Mouse (Mus musculus) brain, embryonic 18.5 days (tissue): ENCODE measurements around the gene Pym1.
"Not testable (repeated sequence)": the region's sequence is repeated elsewhere in the genome, so short reads cannot be mapped to it uniquely, and the experiment has no call there.

Experiments used
- DNase-seq: peaks from one replicate; pipeline ENCODE4 v3.0.0-alpha.2; 2012; ENCODE audit warnings: low read depth, low spot score

Gene Pym1

DNA sequence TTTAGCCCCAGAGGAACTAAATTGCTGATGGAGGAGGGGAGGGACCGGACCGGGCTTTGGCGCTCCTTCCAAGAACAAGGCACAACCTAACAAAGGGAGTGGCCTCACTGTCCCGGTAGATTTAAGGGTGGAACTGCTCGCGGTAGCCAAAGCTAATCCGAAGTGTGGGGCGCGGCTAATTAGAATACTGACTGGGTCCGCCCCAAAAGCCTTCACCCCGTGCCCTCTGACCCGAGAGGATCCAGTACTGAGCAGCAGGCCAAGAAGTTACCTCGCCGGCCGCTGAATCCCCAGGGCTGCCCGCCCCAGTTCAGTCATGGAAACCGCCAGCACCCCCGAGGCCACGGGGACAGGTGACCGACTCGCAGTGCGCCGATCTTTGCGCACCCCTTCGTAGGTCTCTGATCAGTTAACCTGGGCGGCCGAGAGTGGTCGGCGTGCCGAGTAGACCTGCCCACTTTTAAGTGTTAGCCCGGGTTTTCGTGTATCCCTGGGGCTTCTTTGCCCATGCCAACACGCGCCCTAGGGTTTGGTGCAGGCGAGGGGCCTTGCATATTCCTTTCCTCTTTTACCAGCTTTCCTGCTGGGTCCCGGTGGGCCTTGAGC is at the start of gene Pym1:
TSS of gene Pym1 (plus strand) at position 244 of the 606 bp plus-strand sequence.
- DNase-seq = no peak

DNA sequence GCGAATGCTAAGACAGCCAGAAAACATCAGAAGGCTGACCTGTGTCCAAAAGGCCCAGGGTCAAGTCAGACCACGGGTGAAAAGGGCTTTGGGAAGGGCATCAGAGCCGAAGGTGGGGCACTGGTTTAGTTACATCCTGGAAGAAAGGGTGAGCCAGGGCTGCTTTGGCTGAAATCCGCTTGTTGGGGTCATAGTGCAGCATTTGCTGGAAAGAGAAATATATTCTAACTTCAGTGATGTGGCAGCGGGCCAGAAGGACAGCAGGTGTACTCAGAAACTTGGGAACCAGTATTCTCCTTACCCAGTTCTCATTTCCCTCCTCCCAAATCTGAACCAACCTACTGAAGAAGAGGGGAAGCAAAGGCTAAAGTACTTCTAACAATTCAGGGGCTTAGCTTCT is 48.7 kb upstream of the Pym1 start:
- no peak for DNase-seq

DNA sequence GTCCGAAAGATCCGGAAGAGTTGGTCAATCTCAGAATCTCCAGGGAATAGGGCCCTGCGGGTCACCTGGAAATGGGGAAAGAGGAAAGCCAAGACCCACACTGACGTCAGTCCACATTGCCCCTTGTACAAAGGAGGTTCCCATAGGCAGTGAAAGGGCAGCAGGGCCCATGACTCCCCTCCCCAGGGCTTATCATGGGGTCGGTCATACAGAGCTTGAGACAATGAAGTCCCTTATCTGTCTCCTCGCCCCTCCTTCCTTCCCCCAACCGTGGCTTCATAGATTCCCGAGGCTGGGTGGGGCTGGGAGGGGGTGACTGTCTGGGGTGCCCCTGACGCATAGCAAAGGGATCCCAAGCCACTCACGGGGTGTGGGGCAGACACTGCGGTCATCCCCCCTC is 48.1 kb upstream of the Pym1 start:
- DNase-seq = no peak

DNA sequence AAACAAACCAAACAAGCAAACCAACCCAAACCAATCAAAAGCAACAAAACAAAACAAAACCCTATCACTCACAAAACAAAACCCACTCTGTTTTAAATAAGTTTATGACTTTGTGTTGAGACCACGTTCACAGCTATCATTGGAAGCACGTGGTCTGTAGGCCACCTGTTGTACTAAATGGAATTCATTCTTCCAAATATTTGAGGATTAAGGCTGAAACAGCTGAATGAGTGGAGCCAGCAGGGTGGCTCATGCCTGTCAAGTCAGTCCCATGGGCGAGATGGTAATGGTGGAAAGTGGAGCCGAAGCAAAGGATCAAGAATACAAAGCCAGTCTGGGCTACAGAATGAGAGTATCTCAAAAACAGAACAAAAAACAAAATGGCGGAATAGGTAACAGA is 47.0 kb upstream of the Pym1 start:
- no peak for DNase-seq

DNA sequence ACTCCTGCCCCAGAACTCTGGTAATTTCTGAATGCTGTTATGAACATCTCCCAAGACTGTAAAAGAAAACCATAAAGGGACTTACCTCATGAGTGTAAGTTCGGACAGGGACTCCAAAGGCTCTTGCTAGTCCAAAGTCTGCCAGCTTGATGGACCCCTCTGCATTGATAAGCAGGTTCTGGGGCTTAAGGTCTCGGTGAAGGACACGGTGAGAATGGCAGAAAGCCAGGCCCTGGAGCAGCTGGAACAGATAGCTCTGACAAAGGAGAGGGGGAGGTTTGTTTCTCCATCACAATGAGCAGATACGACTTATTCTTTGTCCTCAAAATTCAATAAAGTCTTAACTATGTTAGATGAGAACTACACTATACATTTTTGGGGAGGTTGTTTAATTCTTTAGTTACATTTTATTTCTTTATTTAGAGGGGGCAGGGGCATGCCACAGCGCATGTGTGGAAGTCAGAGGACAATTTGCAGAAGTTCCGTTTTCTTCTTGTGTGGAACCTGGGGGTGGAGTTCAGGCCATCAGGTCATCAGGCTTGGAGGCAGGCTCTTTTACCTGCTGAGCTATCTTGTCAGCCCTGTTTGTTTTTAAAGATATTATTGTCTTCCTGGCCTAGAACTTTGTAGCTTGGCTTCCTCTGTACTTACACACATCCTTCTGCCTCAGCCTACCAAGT is 45.2 kb upstream of the Pym1 start:
- DNase-seq = no peak

DNA sequence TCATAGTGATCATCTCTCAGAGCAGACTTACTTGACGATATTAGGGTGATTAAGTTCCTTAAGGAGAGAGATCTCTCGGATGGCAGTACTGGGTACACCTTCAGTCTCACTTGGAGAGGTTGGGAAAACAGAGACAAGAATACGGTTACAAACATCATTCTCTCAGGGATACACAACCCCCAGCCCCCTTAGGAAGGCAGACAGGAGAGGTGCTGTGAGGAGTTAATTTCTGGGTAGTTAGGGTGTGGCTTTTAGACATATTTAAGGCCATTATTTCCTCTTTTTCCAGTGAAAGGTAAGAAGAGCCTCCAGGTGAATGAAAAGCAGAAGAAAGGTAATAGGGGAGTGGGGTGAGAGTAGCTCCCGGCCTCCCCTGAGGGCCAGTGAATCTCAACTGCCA is 43.8 kb upstream of the Pym1 start, which contains the start of gene Pmel:
TSS of gene Pmel (plus strand) at position 301 of the 400 bp plus-strand sequence.
- no peak for DNase-seq

DNA sequence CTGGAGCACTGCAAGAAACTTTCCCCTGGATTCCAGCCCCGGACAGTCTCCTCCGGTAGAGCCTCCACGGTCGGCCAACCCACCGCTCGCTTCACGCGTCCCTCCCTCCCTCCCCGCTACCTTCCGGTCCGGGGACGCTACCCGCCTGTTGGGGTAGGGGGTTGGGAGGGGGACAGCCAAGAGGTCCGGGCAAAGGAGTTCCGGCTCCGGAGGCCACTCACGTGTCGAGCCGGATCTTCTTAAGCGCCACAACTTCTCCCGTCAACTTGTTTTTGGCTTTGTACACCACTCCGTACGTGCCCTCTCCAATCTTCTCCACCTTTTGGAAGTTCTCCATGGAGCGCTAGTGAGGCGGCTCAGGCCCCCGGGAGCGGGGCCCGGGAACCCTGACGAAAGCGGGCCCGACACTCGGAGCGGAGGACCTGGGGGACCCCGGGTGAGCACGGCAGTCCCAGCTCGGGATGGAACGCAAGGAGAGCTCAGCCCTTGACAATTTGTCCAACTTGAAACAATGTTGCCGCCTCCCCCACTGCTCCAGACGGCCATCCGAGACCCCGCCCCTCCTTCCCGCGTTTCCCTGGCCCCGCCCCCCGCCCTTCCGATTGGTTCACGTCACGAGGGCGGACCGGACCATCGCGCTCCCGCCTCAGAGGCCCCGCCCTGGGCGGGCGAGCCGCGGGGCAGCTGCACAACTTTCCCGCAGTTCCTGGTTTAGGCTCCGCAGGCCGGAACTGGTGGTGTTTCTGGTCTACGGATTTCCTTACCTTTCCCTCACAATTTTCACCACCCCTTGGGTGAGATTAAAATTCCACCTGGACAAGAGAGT is 43.0 kb upstream of the Pym1 start, which contains the start of gene Cdk2:
TSS of gene Cdk2 (minus strand) at position 541 of the 826 bp plus-strand sequence.
- DNase-seq = peak; percentile 71

DNA sequence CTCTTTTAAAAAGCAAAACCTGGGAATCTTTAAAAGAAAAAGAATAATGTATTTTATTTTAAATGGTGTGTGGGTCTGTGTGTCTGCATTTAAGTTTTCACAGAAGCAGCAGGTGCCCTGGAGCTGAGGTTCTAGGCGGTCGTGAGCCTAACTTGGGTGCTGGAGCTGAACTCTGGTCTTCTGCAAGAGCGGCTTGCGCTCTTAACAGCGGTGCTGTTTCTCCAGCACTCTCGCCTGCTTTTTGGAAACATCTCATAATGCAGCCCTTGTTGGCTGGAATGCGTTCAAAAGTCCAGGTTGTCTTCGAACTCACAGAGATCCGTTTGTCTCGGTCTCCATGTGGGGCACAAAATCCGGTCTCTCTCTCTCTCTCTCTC is 42.4 kb upstream of the Pym1 start:
- no peak for DNase-seq

DNA sequence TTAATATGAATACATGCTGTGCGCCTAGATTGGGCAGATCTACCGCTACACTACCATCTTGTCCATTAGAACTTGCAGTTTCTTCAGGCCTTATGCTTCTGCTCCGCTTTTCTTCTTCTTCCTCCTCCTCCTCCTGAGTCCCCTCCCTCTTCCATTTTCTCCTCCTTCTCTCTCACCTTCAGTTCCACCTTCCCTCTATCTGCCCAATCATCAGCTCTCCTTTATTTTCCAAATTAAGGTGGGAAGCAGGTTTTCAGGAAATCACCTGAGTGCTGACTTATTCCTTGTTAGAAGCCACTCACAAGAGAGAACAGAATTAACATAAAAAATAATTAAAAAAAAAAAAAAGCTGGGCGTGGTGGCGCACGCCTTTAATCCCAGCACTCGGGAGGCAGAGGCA is 36.4 kb upstream of the Pym1 start:
- DNase-seq = not testable (repeated sequence)

DNA sequence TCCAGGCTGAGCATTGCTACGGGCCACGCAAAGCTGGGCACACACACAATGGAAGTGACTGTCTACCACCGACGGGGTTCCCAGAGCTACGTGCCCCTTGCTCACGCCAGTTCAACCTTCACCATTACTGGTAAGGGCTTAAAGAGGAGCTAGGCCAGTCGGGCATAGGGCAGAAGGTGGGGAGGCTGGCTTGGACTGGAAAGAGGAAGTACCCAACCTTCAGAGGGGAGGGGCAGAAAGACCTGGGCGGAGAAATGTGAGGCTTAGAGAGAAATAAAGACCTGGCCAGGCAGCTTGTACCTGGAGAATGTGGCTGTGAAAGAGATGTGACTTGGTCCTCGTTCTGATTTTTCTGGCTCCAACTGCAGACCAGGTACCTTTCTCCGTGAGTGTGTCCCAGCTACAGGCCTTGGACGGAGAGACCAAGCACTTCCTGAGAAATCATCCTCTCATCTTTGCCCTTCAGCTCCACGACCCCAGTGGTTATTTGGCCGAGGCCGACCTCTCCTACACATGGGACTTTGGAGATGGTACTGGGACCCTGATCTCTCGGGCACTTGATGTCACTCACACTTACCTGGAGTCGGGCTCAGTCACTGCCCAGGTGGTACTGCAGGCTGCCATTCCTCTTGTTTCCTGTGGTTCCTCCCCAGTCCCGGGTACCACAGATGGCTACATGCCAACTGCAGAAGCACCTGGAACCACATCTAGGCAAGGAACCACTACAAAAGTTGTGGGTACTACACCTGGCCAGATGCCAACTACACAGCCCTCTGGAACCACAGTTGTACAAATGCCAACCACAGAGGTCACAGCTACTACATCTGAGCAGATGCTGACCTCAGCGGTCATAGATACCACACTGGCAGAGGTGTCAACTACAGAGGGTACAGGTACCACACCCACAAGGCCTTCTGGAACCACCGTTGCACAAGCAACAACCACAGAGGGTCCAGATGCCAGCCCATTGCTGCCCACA is 31.8 kb upstream of the Pym1 start:
- DNase-seq = no peak

DNA sequence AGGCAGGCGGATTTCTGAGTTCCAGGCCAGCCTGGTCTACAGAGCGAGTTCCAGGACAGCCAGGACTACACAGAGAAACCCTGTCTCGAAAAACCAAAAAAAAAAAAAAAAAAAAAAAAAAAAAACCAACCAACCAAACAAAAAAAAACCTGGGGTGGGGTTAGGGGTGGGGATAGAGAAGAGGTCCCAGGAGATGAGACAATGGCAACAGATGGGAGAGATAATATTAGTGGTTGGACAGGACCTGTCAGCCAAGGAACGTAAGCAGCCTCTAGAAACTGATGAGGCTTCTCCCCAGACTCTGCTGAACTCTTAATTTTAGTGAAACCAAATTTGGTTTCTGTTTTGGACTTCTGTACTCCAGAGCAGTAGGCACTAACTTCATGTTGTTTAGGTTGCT is 22.2 kb upstream of the Pym1 start:
- not testable (repeated sequence) for DNase-seq

DNA sequence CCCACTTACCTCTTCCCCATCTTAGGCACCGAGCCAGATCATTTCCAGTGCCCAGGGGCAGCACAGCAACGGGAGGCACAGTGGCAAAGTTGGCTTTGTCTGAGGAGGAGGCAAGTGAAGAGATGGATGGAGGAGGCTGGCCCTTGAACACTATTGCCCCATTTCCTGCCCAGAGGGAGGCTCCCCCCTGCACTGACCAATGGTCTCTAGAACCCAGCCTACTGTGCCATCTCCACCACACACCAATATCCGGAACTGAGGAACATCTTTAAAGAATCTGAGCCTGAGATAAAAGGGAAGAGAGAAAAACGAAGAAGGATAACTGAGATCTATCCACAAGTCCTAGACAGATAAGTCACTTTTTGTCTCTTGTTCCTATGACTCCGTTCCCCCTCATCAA is 19.6 kb upstream of the Pym1 start:
- no peak for DNase-seq

DNA sequence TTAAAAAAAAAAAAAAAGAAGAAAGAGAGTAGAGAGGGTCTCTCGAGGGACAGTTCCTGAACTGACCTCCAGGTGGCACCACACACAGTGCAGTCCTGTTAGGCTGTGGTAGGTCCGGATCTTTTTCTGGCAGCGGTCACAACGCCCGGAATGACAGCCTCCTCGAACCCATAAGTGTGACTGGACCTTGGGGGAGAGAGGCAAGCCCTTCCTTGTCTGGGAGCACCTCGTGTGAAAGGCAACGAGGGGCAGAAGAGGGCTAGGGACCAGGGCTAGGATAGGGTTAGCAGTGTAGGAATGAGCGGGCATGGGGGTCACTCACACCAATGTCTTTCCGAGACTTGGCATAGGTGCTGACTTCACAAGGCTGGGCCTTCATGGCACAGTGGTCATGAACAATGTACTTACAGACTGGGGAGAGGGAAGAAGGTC is 16.7 kb upstream of the Pym1 start:
- no peak for DNase-seq

DNA sequence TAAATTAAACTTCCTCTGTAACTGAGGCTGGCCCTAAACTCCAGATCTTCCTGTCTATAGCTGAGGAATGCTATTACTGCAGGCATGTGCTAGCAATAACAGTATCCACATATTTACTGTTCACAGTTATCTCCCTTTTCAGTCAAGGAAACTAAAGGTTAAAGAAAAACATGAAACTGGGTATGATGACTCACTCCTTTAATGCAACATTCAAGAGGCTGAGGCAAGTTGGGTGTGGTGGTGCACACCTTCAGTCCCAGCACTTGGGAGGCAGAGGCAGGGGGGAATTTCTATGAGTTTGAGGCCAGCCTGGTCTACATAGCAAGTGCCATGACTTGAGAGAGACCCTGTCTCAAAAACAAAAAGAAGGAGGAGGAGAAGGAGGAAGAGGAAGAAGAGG is 15.7 kb upstream of the Pym1 start:
- DNase-seq = no peak

DNA sequence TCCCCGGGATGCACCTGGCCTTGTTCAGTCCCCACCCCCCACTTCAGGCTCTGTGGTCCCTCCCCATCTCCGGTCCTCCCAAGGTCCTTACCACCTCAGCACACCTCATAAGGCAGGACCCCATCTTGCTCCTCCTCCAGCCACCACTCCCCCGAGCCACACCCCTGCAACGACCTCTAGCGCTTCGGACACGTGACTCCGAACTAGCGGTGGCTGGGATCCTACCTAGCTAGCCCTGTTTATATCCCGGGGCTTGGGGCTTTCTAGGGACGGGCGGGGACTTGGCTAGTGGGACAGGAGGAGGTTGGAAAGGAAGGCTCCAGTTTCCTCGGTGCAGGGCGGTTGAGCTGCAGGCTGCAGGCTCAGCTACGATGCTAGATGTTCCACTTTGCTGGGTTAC is 10.3 kb upstream of the Pym1 start:
- DNase-seq = no peak

DNA sequence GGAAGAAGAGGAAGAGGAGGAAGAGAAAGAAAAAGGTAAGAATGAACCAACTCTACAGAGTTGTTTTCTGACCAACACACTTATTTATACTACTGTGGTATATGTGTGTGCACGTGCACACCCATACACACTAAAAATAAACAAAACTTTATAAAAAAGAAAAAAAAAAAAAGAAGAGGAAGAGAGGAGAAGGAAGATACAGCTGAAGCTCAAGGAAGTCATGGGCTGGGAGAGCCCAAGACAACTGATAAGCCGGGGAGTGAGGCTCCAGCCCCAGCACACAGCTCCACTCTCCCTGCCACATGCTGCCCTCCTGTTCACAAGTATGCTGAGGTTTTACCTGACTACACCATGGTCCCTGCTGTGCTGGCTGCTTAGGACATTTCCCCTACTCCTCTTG is 7.4 kb upstream of the Pym1 start:
- no peak for DNase-seq

DNA sequence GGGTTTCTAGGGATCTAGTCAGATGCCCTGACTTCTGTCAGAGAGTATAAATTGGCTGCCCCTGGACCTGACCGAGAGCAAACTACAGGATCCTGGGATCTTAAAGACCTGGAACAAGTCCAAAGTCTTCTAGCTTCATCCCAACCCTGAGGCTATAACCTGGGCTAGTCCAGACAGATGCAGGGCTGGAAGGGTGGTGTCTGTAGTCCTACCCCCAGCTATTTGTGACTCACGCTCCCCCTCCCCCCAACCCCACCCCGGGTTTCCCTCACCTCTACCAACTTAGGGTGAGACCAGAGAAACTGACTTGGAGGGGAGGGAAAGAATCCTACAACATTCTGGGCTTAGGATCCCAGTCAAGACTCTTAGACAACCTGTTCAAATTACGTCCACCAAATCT is 5.1 kb upstream of the Pym1 start:
- no peak for DNase-seq

DNA sequence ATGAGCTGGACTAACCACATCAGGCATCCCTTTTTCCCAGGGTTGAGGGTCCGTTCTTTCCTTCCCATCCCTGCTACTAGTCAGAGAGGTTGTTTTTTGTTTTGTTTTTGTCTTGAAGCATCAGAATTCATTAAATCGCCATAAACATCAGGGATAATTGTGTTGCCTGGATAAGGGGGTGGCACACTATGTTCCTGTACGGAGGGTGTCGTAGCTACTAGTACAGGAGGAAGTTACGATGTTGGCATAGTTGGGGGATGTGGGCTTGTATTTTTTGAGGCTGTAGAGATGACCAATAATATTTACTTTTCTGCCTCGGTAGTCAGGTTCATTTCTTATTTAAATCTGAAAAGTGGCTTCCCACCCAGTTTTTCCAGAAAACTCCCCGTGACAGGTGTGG is 4.5 kb upstream of the Pym1 start:
- no peak for DNase-seq

DNA sequence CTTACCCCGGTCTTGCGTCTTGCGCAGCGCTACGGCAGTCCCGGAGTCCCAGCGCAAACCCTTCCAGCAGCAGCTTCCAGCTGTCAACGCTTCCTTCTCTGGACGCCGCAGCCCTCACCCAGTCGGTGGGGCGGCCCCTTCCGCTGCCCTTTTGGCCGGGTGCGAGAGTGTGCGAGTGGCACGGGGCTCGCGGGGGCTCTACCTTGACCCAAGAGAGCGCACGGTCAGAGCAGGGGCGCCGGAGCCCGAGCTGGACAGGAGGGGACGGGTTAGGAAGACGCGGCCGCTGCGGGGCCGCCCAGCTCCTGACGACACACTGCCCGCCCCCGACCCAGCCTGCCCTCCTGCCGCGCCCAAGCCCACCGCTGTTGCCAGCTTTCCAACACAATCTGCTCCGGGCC is 3.9 kb upstream of the Pym1 start:
- DNase-seq = no peak

DNA sequence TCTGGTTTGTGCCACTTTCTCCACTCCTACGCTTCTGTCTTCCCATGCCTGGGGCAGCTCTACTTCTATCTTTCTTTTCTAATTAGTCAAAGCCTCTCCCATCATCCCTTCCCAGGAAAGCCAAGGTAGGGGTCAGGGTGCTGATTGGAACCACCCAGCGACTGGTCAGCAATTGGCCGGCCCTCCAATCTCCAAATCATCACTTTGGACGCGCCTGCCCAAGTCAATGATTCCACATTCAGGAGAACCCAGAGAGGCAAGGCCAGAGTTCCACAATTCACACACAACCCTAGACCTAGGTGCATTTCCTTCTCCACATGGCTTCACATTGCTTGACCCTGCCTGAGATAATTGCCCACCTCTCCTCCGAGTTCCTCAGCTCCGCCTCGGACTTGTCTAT is 3.5 kb upstream of the Pym1 start:
- DNase-seq = no peak
